Mouse (Mus musculus): ENCODE data around the gene Vps45.
A peak's percentile ranks its signal among the peaks of the same experiment; 100 is the strongest.

DNA sequence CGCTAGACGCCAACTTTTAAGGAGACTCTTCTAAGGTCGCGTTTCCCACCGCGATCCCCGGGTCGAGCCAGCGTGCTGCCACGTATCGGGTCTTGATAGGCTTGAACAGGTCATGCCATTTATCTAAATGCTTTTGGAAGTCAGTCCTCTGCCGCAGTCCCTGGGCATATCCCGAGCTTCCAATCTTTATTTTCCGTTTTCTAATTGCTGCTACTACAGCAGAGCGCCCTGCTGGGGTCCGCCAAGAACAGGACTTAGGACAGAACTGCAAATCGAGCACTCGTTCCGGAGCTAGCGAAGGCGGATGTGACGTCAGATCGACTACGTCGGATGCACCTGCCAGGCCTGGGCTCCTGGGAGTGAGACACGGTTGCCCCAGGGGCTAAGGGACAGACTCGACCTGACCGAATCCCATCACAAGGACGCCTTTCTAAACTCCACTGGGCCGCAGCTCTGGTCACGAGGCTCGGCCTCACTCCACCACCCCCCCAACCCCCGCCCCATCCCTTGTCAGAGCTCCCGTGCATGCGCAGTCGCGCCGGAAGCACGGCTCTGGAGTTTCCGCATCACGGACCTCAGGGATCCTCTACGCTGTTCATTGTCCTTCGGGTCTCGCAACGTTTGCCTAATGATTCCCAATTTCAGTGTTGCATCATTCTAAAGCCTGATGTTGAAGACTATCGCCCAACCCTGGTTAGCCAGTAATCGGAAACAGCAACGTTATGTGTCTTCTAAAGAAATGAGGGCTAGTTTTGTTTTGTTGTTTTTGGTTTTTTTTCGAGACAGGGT lies 107.3 kb downstream of the Vps45 start:
- TF ChIP-seq CTCF (IDR thresholded peaks at IDR 0.05; ENCODE audit: low read depth): no peak
- 0 out of 2 replicates have a peak, but pooled peaks have one; percentile 33 for TF ChIP-seq EP300 (IDR thresholded peaks at IDR 0.05; ENCODE audit: low read depth)
